Comparison of ENCODE assay signal across 15 mouse cellular contexts in genomic region chr10:102823434-102823833, GRCm38 (mm10).
DNase-seq lines count a peak whose midpoint lies in the region; ATAC-seq and TF ChIP-seq lines count a peak whose summit lies in the region.
"Had no signal": no experiment of that assay in that cellular context is flagged by ENCODE, and none has a peak within 500 bp of the region (broad histone marks: within the 10 kb centered on the region; RNA-seq: fewer than 3 reads in every experiment).

No protein-coding gene starts in this region.

- H3K4me1 ChIP-seq in liver, adult 2 months (ENCODE audit: control insufficient read depth, insufficient read depth, low read length): no peaks in the 10 kb centered on the region
- H3K4me1 ChIP-seq in liver, embryonic 11.5 days (replicated peaks; ENCODE audit: control insufficient read depth, insufficient read depth, low read length): no peaks in the 10 kb centered on the region
- H3K4me1 ChIP-seq: hindbrain, embryonic 15.5 days; limb, embryonic 12.5 days had no signal

- no peaks in the 10 kb centered on the region for H3K9me3 ChIP-seq in liver, embryonic 11.5 days (ENCODE audit: control insufficient read depth, low read length)
- H3K9me3 ChIP-seq: hindbrain, embryonic 15.5 days; limb, embryonic 12.5 days had no signal

- no peak for DNase-seq in gastrocnemius, adult 2 months
- no peak for DNase-seq in gastrocnemius, adult 18-20 months (ENCODE audit: low spot score)
- peak; percentile 3 for DNase-seq in liver, adult 2 months (ENCODE audit: extremely low read depth, low read depth, low spot score)
- no peak for DNase-seq in liver, embryonic 11.5 days (ENCODE audit: low spot score)
- peak; percentile 7 for DNase-seq in 416B (ENCODE audit: low read depth)
- DNase-seq in brain, embryonic 14.5 days (ENCODE audit: low read depth): peak; percentile 27
- DNase-seq in ovary, adult 18-20 months (ENCODE audit: low spot score): no peak
- DNase-seq: adrenal gland, postnatal 25 days; heart, postnatal 10 days; kidney, adult 9 months; lung, adult 18-20 months; thymus, postnatal 4 days had no signal

- no peaks in the 10 kb centered on the region for H3K36me3 ChIP-seq in liver, adult 2 months (ENCODE audit: control insufficient read depth, insufficient read depth, low read length)
- no peaks in the 10 kb centered on the region for H3K36me3 ChIP-seq in liver, embryonic 11.5 days (ENCODE audit: control insufficient read depth, insufficient read depth, low read length)
- H3K36me3 ChIP-seq: hindbrain, embryonic 15.5 days; limb, embryonic 12.5 days had no signal

- H3K4me3 ChIP-seq in gastrocnemius, adult 2 months: no peak overlapping the region
- H3K4me3 ChIP-seq in liver, adult 2 months (ENCODE audit: insufficient read depth, low read depth, low read length): no peak overlapping the region
- H3K4me3 ChIP-seq in liver, embryonic 11.5 days (ENCODE audit: low read depth, low read length): no peak overlapping the region
- H3K4me3 ChIP-seq: hindbrain, embryonic 15.5 days; limb, embryonic 12.5 days; myocyte had no signal

- no peak for TF ChIP-seq POLR2A in liver, adult 2 months (IDR thresholded peaks at IDR 0.05; ENCODE audit: extremely low read depth, insufficient read depth, low read length)
- no peak for TF ChIP-seq POLR2A in brain, embryonic 14.5 days (IDR thresholded peaks at IDR 0.05; ENCODE audit: borderline replicate concordance, extremely low read depth, insufficient read depth, insufficient read length, poor library complexity, severe bottlenecking)

- intact Hi-C loops in gastrocnemius, adult 2 months (cut with DNase I): loop anchor here (5.0 to 10.0 kb wide), 2 partner anchors 331 to 369 kb away; partner anchors contain the start of gene Nts

- no peak overlapping the region for H3K9ac ChIP-seq in liver, adult 2 months (ENCODE audit: low read depth, low read length)
- no peak overlapping the region for H3K9ac ChIP-seq in liver, embryonic 11.5 days (ENCODE audit: low read depth, low read length)
- H3K9ac ChIP-seq: hindbrain, embryonic 15.5 days; limb, embryonic 12.5 days had no signal

- no peak overlapping the region for H3K4me2 ChIP-seq in liver, embryonic 11.5 days
- H3K4me2 ChIP-seq: hindbrain, embryonic 15.5 days; limb, embryonic 12.5 days had no signal

- peak; percentile 58 for TF ChIP-seq CTCF in gastrocnemius, adult 2 months (IDR thresholded peaks at IDR 0.05)
- TF ChIP-seq CTCF in liver, adult 2 months (IDR thresholded peaks at IDR 0.05; ENCODE audit: low read depth, low read length): peak; percentile 55; the same call in 1 of the 2 replicates
- peak; percentile 20; the same call in 1 of the 2 replicates for TF ChIP-seq CTCF in brain, embryonic 14.5 days (IDR thresholded peaks at IDR 0.05; ENCODE audit: borderline replicate concordance, extremely low read depth, insufficient read depth, insufficient read length)

- H3K27ac ChIP-seq in gastrocnemius, adult 2 months: no peak overlapping the region
- H3K27ac ChIP-seq in liver, adult 2 months (replicated peaks; ENCODE audit: insufficient read depth, low read depth, low read length): no peak overlapping the region
- H3K27ac ChIP-seq in liver, embryonic 11.5 days (ENCODE audit: low read depth, low read length): no peak overlapping the region
- H3K27ac ChIP-seq: hindbrain, embryonic 15.5 days; limb, embryonic 12.5 days had no signal

- H3K79me2 ChIP-seq in liver, adult 2 months (ENCODE audit: control insufficient read depth, insufficient read depth, low read length): no peaks in the 10 kb centered on the region

- ATAC-seq in liver, embryonic 11.5 days (replicated peaks; ENCODE audit: low FRiP score): no peak

- no peaks in the 10 kb centered on the region; the same call in 1 of the 2 replicates for H3K27me3 ChIP-seq in liver, adult 2 months (ENCODE audit: control insufficient read depth, insufficient read depth, low read length)
- H3K27me3 ChIP-seq in liver, embryonic 11.5 days (replicated peaks; ENCODE audit: control insufficient read depth, insufficient read depth, low read length): no peaks in the 10 kb centered on the region
- H3K27me3 ChIP-seq: hindbrain, embryonic 15.5 days; limb, embryonic 12.5 days had no signal

Comparison
In these comparisons a context has a peak if more than half of its experiments do, and no peak if none do; other contexts are left out.
1. DNase-seq: peak in liver, adult 2 months (single experiment), 416B (single experiment) and brain, embryonic 14.5 days (single experiment); none in gastrocnemius, adult 2 months (single experiment), gastrocnemius, adult 18-20 months (single experiment), liver, embryonic 11.5 days (single experiment) and ovary, adult 18-20 months (single experiment).
2. Peak in every context shown above with its lines, with median percentiles within 50 percentile points of each other: CTCF ChIP-seq.